Comparison of ENCODE assay signal across 18 mouse cellular contexts in genomic region chr17:5213441-5213840, GRCm38 (mm10).
A peak's percentile ranks its signal among the peaks of the same experiment; 100 is the strongest.
DNase-seq lines count a peak whose midpoint lies in the region; ATAC-seq lines count a peak whose summit lies in the region.
"Had no signal": no experiment of that assay in that cellular context is flagged by ENCODE, and none has a peak within 500 bp of the region (broad histone marks: within the 10 kb centered on the region; RNA-seq: fewer than 3 reads in every experiment).

No protein-coding gene starts in this region.

- ATAC-seq in midbrain, embryonic 14.5 days (ENCODE audit: low FRiP score, low TSS enrichment) = no peak
- ATAC-seq in midbrain, embryonic 11.5 days (ENCODE audit: low FRiP score) = no peak
- ATAC-seq in forebrain, embryonic 13.5 days = no peak
- ATAC-seq in hindbrain, embryonic 14.5 days (ENCODE audit: low FRiP score) = no peak
- no peak for ATAC-seq in monocyte, adult 5-6 weeks (replicated peaks; ENCODE audit: insufficient number of reproducible peaks, low FRiP score, low TSS enrichment, poor library complexity, severe bottlenecking)
- no peak for ATAC-seq in liver, embryonic 11.5 days (replicated peaks; ENCODE audit: low FRiP score)
- ATAC-seq: liver, embryonic 12.5 days had no signal

- intact Hi-C loops in left cerebral cortex, postnatal 25 days (cut with DNase I) = no loop called here

- H3K9ac ChIP-seq in midbrain, embryonic 14.5 days (replicated peaks; ENCODE audit: low read length) = 0 out of 2 replicates have a peak overlapping the region, but pooled peaks have one; percentile 29
- H3K9ac ChIP-seq in midbrain, embryonic 11.5 days (ENCODE audit: low read length) = no peak overlapping the region
- H3K9ac ChIP-seq in forebrain, embryonic 13.5 days = 0 out of 2 replicates have a peak overlapping the region, but pooled peaks have one; percentile 21
- H3K9ac ChIP-seq in hindbrain, embryonic 14.5 days = 0 out of 2 replicates have a peak overlapping the region, but pooled peaks have one; percentile 14
- no peak overlapping the region for H3K9ac ChIP-seq in liver, embryonic 11.5 days (ENCODE audit: low read depth, low read length)
- H3K9ac ChIP-seq: liver, embryonic 12.5 days; lung, embryonic 15.5 days; stomach, embryonic 15.5 days had no signal

- WGBS in midbrain, embryonic 14.5 days = 53% methylated on average over 6 of the region's 6 CpGs
- WGBS in midbrain, embryonic 11.5 days = 83% methylated on average over 6 of the region's 6 CpGs
- WGBS in forebrain, embryonic 13.5 days = 43% methylated on average over 6 of the region's 6 CpGs
- 41% methylated on average over 6 of the region's 6 CpGs for WGBS in hindbrain, embryonic 14.5 days
- WGBS in liver, embryonic 11.5 days = 75% methylated on average over 6 of the region's 6 CpGs

- no peak for DNase-seq in midbrain, embryonic 14.5 days
- DNase-seq in midbrain, embryonic 11.5 days (ENCODE audit: low spot score, missing footprints) = no peak
- DNase-seq in hindbrain, embryonic 14.5 days (ENCODE audit: low spot score) = no peak
- no peak for DNase-seq in left cerebral cortex, postnatal 25 days (ENCODE audit: low spot score in 2 of 2)
- DNase-seq in liver, embryonic 11.5 days (ENCODE audit: low spot score) = no peak
- DNase-seq: cerebellum, postnatal 36 days; gastrocnemius, postnatal 14 days; heart, postnatal 10 days; right cerebral cortex, postnatal 14 days had no signal

- peak overlapping the region; percentile 80 for H3K27ac ChIP-seq in midbrain, embryonic 14.5 days (replicated peaks; ENCODE audit: low read depth, low read length)
- no peak overlapping the region for H3K27ac ChIP-seq in midbrain, embryonic 11.5 days (ENCODE audit: low read depth, low read length)
- peak overlapping the region; percentile 90 for H3K27ac ChIP-seq in forebrain, embryonic 13.5 days
- H3K27ac ChIP-seq in hindbrain, embryonic 14.5 days = peak overlapping the region; percentile 84
- no peak overlapping the region for H3K27ac ChIP-seq in liver, embryonic 11.5 days (ENCODE audit: low read depth, low read length)
- H3K27ac ChIP-seq: embryonic facial prominence, embryonic 10.5 days; limb, embryonic 10.5 days; liver, embryonic 12.5 days; lung, embryonic 15.5 days; macrophage; stomach, embryonic 15.5 days had no signal

- no peak overlapping the region for H3K4me2 ChIP-seq in midbrain, embryonic 14.5 days (ENCODE audit: low read length)
- no peak overlapping the region for H3K4me2 ChIP-seq in midbrain, embryonic 11.5 days
- H3K4me2 ChIP-seq in forebrain, embryonic 13.5 days = 0 out of 2 replicates have a peak overlapping the region, but pooled peaks have one; percentile 33
- H3K4me2 ChIP-seq in hindbrain, embryonic 14.5 days (replicated peaks) = no peak overlapping the region
- H3K4me2 ChIP-seq in liver, embryonic 11.5 days = no peak overlapping the region
- H3K4me2 ChIP-seq: liver, embryonic 12.5 days; lung, embryonic 15.5 days; stomach, embryonic 15.5 days had no signal

- no peaks in the 10 kb centered on the region for H3K9me3 ChIP-seq in midbrain, embryonic 14.5 days (ENCODE audit: control insufficient read depth, low read length)
- H3K9me3 ChIP-seq in midbrain, embryonic 11.5 days (ENCODE audit: control insufficient read depth, low read length) = no peaks in the 10 kb centered on the region
- H3K9me3 ChIP-seq in forebrain, embryonic 13.5 days (replicated peaks) = no peaks in the 10 kb centered on the region
- H3K9me3 ChIP-seq in hindbrain, embryonic 14.5 days (ENCODE audit: control insufficient read depth, low read length) = no peaks in the 10 kb centered on the region
- H3K9me3 ChIP-seq in liver, embryonic 11.5 days (ENCODE audit: control insufficient read depth, low read length) = no peaks in the 10 kb centered on the region
- H3K9me3 ChIP-seq: embryonic facial prominence, embryonic 10.5 days; G1E; limb, embryonic 10.5 days; liver, embryonic 12.5 days; lung, embryonic 15.5 days; stomach, embryonic 15.5 days had no signal

- peaks cover 50% of the 10 kb centered on the region for H3K4me1 ChIP-seq in midbrain, embryonic 14.5 days (ENCODE audit: control insufficient read depth, insufficient read depth, low read length)
- H3K4me1 ChIP-seq in midbrain, embryonic 11.5 days (ENCODE audit: control insufficient read depth, insufficient read depth, low read length) = peaks cover 4% of the 10 kb centered on the region; the same call in 1 of the 2 replicates
- H3K4me1 ChIP-seq in forebrain, embryonic 13.5 days = peaks cover 76% of the 10 kb centered on the region
- H3K4me1 ChIP-seq in hindbrain, embryonic 14.5 days (replicated peaks; ENCODE audit: control insufficient read depth, insufficient read depth, low read length) = peaks cover 64% of the 10 kb centered on the region
- peaks cover 10% of the 10 kb centered on the region; the same call in 1 of the 2 replicates for H3K4me1 ChIP-seq in liver, embryonic 11.5 days (replicated peaks; ENCODE audit: control insufficient read depth, insufficient read depth, low read length)

- H3K36me3 ChIP-seq in midbrain, embryonic 14.5 days (ENCODE audit: control insufficient read depth, insufficient read depth, low read length) = no peaks in the 10 kb centered on the region
- no peaks in the 10 kb centered on the region for H3K36me3 ChIP-seq in midbrain, embryonic 11.5 days (ENCODE audit: control insufficient read depth, insufficient read depth, low read length)
- H3K36me3 ChIP-seq in forebrain, embryonic 13.5 days (ENCODE audit: poor library complexity, severe bottlenecking) = no peaks in the 10 kb centered on the region
- no peaks in the 10 kb centered on the region for H3K36me3 ChIP-seq in hindbrain, embryonic 14.5 days (replicated peaks; ENCODE audit: control insufficient read depth, insufficient read depth)
- H3K36me3 ChIP-seq in liver, embryonic 11.5 days (ENCODE audit: control insufficient read depth, insufficient read depth, low read length) = no peaks in the 10 kb centered on the region
- H3K36me3 ChIP-seq: embryonic facial prominence, embryonic 10.5 days; limb, embryonic 10.5 days; liver, embryonic 12.5 days; lung, embryonic 15.5 days; stomach, embryonic 15.5 days had no signal

- H3K4me3 ChIP-seq in midbrain, embryonic 14.5 days (replicated peaks; ENCODE audit: low read depth, low read length) = no peak overlapping the region
- H3K4me3 ChIP-seq in midbrain, embryonic 11.5 days (ENCODE audit: low read depth, low read length) = no peak overlapping the region
- no peak overlapping the region for H3K4me3 ChIP-seq in forebrain, embryonic 13.5 days
- no peak overlapping the region for H3K4me3 ChIP-seq in hindbrain, embryonic 14.5 days (replicated peaks; ENCODE audit: low read length)
- no peak overlapping the region for H3K4me3 ChIP-seq in liver, embryonic 11.5 days (ENCODE audit: low read depth, low read length)
- H3K4me3 ChIP-seq: embryonic facial prominence, embryonic 10.5 days; limb, embryonic 10.5 days; liver, embryonic 12.5 days; lung, embryonic 15.5 days; stomach, embryonic 15.5 days had no signal

- no peaks in the 10 kb centered on the region for H3K27me3 ChIP-seq in midbrain, embryonic 14.5 days (ENCODE audit: control insufficient read depth, insufficient read depth, low read length)
- H3K27me3 ChIP-seq in midbrain, embryonic 11.5 days (ENCODE audit: control insufficient read depth, insufficient read depth, low read length) = no peaks in the 10 kb centered on the region
- H3K27me3 ChIP-seq in forebrain, embryonic 13.5 days = no peaks in the 10 kb centered on the region
- no peaks in the 10 kb centered on the region for H3K27me3 ChIP-seq in hindbrain, embryonic 14.5 days (ENCODE audit: control insufficient read depth, insufficient read depth, low read length)
- no peaks in the 10 kb centered on the region for H3K27me3 ChIP-seq in liver, embryonic 11.5 days (replicated peaks; ENCODE audit: control insufficient read depth, insufficient read depth, low read length)
- H3K27me3 ChIP-seq: liver, embryonic 12.5 days; lung, embryonic 15.5 days; stomach, embryonic 15.5 days had no signal

Comparison
In these comparisons a context has a peak if more than half of its experiments do, and no peak if none do; other contexts are left out.
1. H3K27ac ChIP-seq: peak in midbrain, embryonic 14.5 days (single experiment), forebrain, embryonic 13.5 days (single experiment) and hindbrain, embryonic 14.5 days (single experiment); none in midbrain, embryonic 11.5 days (single experiment) and liver, embryonic 11.5 days (single experiment).
2. H3K9ac ChIP-seq: peak in midbrain, embryonic 14.5 days (single experiment), forebrain, embryonic 13.5 days (single experiment) and hindbrain, embryonic 14.5 days (single experiment); none in midbrain, embryonic 11.5 days (single experiment) and liver, embryonic 11.5 days (single experiment).